Mouse (Mus musculus) liver, embryonic 12.5 days (tissue): ENCODE results near the gene Ksr2. TPM values are rescaled to one million over a fixed set of nuclear protein-coding genes. Genes with fewer than 3 reads are reported as not detected.

Source experiments
- ATAC-seq: fragments of 200-750 bp; cut with Nextera tagmentation; 2 replicates; pipeline ENCODE4 v1.8.0; 2017; ENCODE audit warnings: moderate number of reproducible peaks, mild to moderate bottlenecking, moderate library complexity
- H3K27ac ChIP-seq: fragments of 300-500 bp; sonication (generic); 2 replicates; pipeline ENCODE4 v1.5.1; 2016; ENCODE audit warnings: mild to moderate bottlenecking
- H3K27me3 ChIP-seq: fragments of 300-500 bp; sonication (generic); replicated peaks from 2 replicates; pipeline ENCODE4 v1.6.1; 2016; ENCODE audit warnings: mild to moderate bottlenecking, moderate library complexity
- H3K36me3 ChIP-seq: fragments of 300-500 bp; sonication (generic); 2 replicates; pipeline ENCODE4 v1.6.1; 2016; ENCODE audit warnings: mild to moderate bottlenecking, moderate library complexity
- H3K4me1 ChIP-seq: fragments of 300-500 bp; sonication (generic); 2 replicates; pipeline ENCODE4 v1.6.1; 2016
- H3K4me2 ChIP-seq: fragments of 300-500 bp; sonication (generic); 2 replicates; pipeline ENCODE4 v1.6.1; 2016; ENCODE audit warnings: mild to moderate bottlenecking, moderate library complexity
- H3K4me3 ChIP-seq: fragments of 300-500 bp; sonication (generic); 2 replicates; pipeline ENCODE4 v1.5.1; 2016; ENCODE audit warnings: mild to moderate bottlenecking, moderate library complexity
- H3K9ac ChIP-seq: fragments of 300-500 bp; sonication (generic); 2 replicates; pipeline ENCODE4 v1.6.1; 2016; ENCODE audit warnings: mild to moderate bottlenecking, moderate library complexity
- H3K9me3 ChIP-seq: fragments of 300-500 bp; sonication (generic); replicated peaks from 2 replicates; pipeline ENCODE4 v1.6.1; 2016; ENCODE audit warnings: mild to moderate bottlenecking, moderate library complexity
- WGBS: fragments of 180-500 bp; shearing (Covaris S2); methylation state at CpG from one replicate; pipeline ENCODE4 v1.1.7; 2016; ENCODE audit not compliant: insufficient replicate concordance; 5-methylcytosine and 5-hydroxymethylcytosine counted together
- polyA plus RNA-seq: library from polyadenylated mRNA; unstranded; fragments of >200 nt; fragmentation: Nextera tagmentation; extraction: Ambion mirVana; gene quantifications from 2 replicates; pipeline ENCODE4 v1.2.1, GENCODE M21; 2016

Ksr2 gene
- polyA plus RNA-seq, 1 experiment from 2014 or later = not detected

- Histone ChIP-seq H3K4me1 (peaks cover 21% of the 10 kb centered on the region), H3K27ac (no peak overlapping the region), H3K27me3 (no peaks in the 10 kb centered on the region), H3K9ac (no peak overlapping the region), H3K36me3 (no peaks in the 10 kb centered on the region), H3K4me2 (no peak overlapping the region), H3K9me3 (0 out of 2 replicates have a peak, but pooled peaks cover 3% of the 10 kb centered on the region), H3K4me3 (no peak overlapping the region)
- ATAC-seq = no peak
- WGBS = 78% methylated on average over 9 of the region's 9 CpGs
These were observed 43.3 kb downstream of the Ksr2 start for GRCm38 (mm10) chr5:117457121-117457520.

GRCm38 (mm10) chr5:117457583-117457982, 43.8 kb downstream of the Ksr2 start:
- Histone ChIP-seq H3K4me2 (no peak overlapping the region), H3K4me1 (peaks cover 21% of the 10 kb centered on the region), H3K27ac (no peak overlapping the region), H3K27me3 (no peaks in the 10 kb centered on the region), H3K9me3 (0 out of 2 replicates have a peak, but pooled peaks cover 3% of the 10 kb centered on the region), H3K36me3 (no peaks in the 10 kb centered on the region), H3K9ac (no peak overlapping the region), H3K4me3 (no peak overlapping the region)
- ATAC-seq = peak; percentile 15; the same call in 1 of the 2 replicates
- WGBS = 73% methylated on average over 8 of the region's 8 CpGs

DNA sequence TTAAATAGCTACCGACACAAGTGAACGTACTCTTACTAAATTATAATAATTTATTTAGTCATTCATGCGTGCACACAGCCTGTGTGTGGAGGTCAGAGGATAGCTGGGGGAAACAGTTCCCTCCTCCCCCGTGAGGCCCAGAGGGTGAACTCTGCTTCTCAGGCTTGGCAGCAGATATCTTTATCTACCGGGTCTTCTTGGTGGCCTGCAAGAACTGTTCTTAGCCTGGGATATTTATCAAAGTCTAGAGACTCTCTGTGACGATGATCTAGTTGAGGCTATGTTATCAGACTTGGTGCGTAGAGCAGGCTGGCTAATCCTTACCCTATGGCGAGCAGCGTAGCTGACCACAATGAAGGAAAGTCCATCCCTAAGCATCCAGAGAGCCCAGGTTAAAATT, 45.1 kb downstream of the Ksr2 start:
- 26% methylated on average over 9 of the region's 9 CpGs for WGBS
- Histone ChIP-seq H3K27me3 (peaks cover 5% of the 10 kb centered on the region; the same call in 1 of the 2 replicates), H3K36me3 (no peaks in the 10 kb centered on the region), H3K9me3 (0 out of 2 replicates have a peak, but pooled peaks cover 3% of the 10 kb centered on the region), H3K4me1 (peaks cover 21% of the 10 kb centered on the region), H3K27ac (no peak overlapping the region), H3K4me3 (no peak overlapping the region), H3K9ac (no peak overlapping the region), H3K4me2 (no peak overlapping the region)
- peak; percentile 78 for ATAC-seq

GRCm38 (mm10) chr5:117460261-117460660, 46.5 kb downstream of the Ksr2 start:
- Histone ChIP-seq H3K27ac (no peak overlapping the region), H3K27me3 (peaks cover 5% of the 10 kb centered on the region; the same call in 1 of the 2 replicates), H3K4me3 (no peak overlapping the region), H3K4me2 (no peak overlapping the region), H3K9ac (no peak overlapping the region), H3K4me1 (peaks cover 21% of the 10 kb centered on the region), H3K9me3 (0 out of 2 replicates have a peak, but pooled peaks cover 3% of the 10 kb centered on the region), H3K36me3 (no peaks in the 10 kb centered on the region)
- 81% methylated on average over 14 of the region's 14 CpGs for WGBS
- ATAC-seq = no peak

- WGBS = 45% methylated on average over 12 of the region's 12 CpGs
- no peak overlapping the region for H3K4me2 ChIP-seq
- H3K27me3 ChIP-seq = peaks cover 5% of the 10 kb centered on the region; the same call in 1 of the 2 replicates
- no peak overlapping the region for H3K27ac ChIP-seq
- H3K9me3 ChIP-seq = no peaks in the 10 kb centered on the region
- H3K36me3 ChIP-seq = no peaks in the 10 kb centered on the region
- no peak overlapping the region for H3K4me3 ChIP-seq
- H3K4me1 ChIP-seq = peaks cover 11% of the 10 kb centered on the region; the same call in 1 of the 2 replicates
- ATAC-seq = peak; percentile 14; the same call in 1 of the 2 replicates
- H3K9ac ChIP-seq = no peak overlapping the region
These were observed 53.3 kb downstream of the Ksr2 start for GRCm38 (mm10) chr5:117467052-117467451.

- H3K9me3 ChIP-seq = no peaks in the 10 kb centered on the region
- H3K4me3 ChIP-seq = no peak overlapping the region
- no peak overlapping the region for H3K9ac ChIP-seq
- no peak for ATAC-seq
- H3K27me3 ChIP-seq = no peaks in the 10 kb centered on the region; the same call in 1 of the 2 replicates
- H3K27ac ChIP-seq = no peak overlapping the region
- H3K4me1 ChIP-seq = peaks cover 11% of the 10 kb centered on the region; the same call in 1 of the 2 replicates
- 46% methylated on average over 4 of the region's 4 CpGs for WGBS
- no peak overlapping the region for H3K4me2 ChIP-seq
- H3K36me3 ChIP-seq = no peaks in the 10 kb centered on the region
These were observed 55.2 kb downstream of the Ksr2 start for GRCm38 (mm10) chr5:117468961-117469360.

GRCm38 (mm10) chr5:117469572-117469971, 55.8 kb downstream of the Ksr2 start:
- H3K4me2 ChIP-seq = no peak overlapping the region
- no peaks in the 10 kb centered on the region; the same call in 1 of the 2 replicates for H3K27me3 ChIP-seq
- ATAC-seq = peak; percentile 60; the same call in 1 of the 2 replicates
- H3K9ac ChIP-seq = no peak overlapping the region
- peaks cover 11% of the 10 kb centered on the region; the same call in 1 of the 2 replicates for H3K4me1 ChIP-seq
- H3K4me3 ChIP-seq = no peak overlapping the region
- no peak overlapping the region for H3K27ac ChIP-seq
- no peaks in the 10 kb centered on the region for H3K9me3 ChIP-seq
- no peaks in the 10 kb centered on the region for H3K36me3 ChIP-seq
- 23% methylated on average over 8 of the region's 8 CpGs for WGBS

- 47% methylated on average over 3 of the region's 3 CpGs for WGBS
- Histone ChIP-seq H3K4me2 (no peak overlapping the region), H3K9ac (no peak overlapping the region), H3K27ac (no peak overlapping the region), H3K4me1 (no peaks in the 10 kb centered on the region), H3K9me3 (no peaks in the 10 kb centered on the region), H3K36me3 (no peaks in the 10 kb centered on the region), H3K4me3 (no peak overlapping the region), H3K27me3 (no peaks in the 10 kb centered on the region; the same call in 1 of the 2 replicates)
- no peak for ATAC-seq
These were observed 67.4 kb downstream of the Ksr2 start for GRCm38 (mm10) chr5:117481162-117481561.

- no peaks in the 10 kb centered on the region; the same call in 1 of the 2 replicates for H3K27me3 ChIP-seq
- no peak overlapping the region for H3K4me3 ChIP-seq
- H3K9ac ChIP-seq = no peak overlapping the region
- no peak overlapping the region for H3K4me2 ChIP-seq
- H3K27ac ChIP-seq = no peak overlapping the region
- no peak for ATAC-seq
- no peaks in the 10 kb centered on the region for H3K36me3 ChIP-seq
- no peaks in the 10 kb centered on the region for H3K4me1 ChIP-seq
- WGBS = 80% methylated on average over 12 of the region's 12 CpGs
- H3K9me3 ChIP-seq = no peaks in the 10 kb centered on the region
These were observed 67.8 kb downstream of the Ksr2 start for GRCm38 (mm10) chr5:117481586-117481985.

DNA sequence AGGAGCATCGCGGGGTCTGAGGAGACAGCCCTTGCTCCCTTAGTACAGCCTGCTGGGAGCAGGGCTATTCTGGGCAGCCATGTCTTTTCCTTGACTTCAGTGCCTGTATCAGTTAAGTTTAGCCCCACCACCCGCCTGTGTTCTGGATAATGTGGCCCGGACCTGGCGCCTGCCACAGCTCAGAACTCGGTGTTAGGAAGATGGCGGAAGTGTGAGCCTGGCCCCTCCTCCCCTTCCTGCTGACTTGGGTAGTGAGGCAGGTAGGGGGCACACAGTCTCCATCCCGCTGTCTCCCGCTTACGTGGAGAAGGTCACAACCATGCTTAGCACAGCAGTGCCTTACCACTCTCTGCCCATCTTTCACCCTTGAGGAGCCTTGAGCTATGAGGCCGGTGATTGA, 68.2 kb downstream of the Ksr2 start:
- no peak overlapping the region for H3K27ac ChIP-seq
- no peaks in the 10 kb centered on the region for H3K9me3 ChIP-seq
- H3K4me1 ChIP-seq = no peaks in the 10 kb centered on the region
- no peak overlapping the region for H3K9ac ChIP-seq
- H3K27me3 ChIP-seq = no peaks in the 10 kb centered on the region; the same call in 1 of the 2 replicates
- ATAC-seq = no peak
- H3K4me3 ChIP-seq = no peak overlapping the region
- H3K36me3 ChIP-seq = no peaks in the 10 kb centered on the region
- no peak overlapping the region for H3K4me2 ChIP-seq
- 53% methylated on average over 11 of the region's 11 CpGs for whole genome bisulfite sequencing

DNA sequence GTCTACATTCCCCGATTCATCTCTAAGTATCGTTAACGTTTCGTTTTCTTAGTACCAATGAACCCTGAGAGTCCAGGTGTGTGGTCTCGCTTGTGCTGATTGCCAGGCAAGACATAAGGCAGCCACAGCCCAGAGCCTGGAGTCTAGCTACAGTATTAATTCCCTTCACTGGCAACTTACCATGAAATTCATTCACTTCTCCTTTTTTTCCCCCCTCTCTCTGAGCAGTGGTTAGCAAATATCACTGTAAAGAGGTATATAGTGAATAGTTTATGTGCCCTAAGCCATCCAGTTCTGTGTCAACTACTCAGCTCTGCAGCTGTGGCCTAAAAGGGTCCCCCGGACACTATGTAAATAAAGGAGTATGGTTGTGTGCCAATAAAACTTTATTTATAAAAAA, 71.6 kb downstream of the Ksr2 start:
- H3K27me3 ChIP-seq = no peaks in the 10 kb centered on the region; the same call in 1 of the 2 replicates
- no peak for ATAC-seq
- H3K9me3 ChIP-seq = no peaks in the 10 kb centered on the region
- no peaks in the 10 kb centered on the region for H3K36me3 ChIP-seq
- 66% methylated on average over 6 of the region's 6 CpGs for WGBS
- H3K9ac ChIP-seq = no peak overlapping the region
- no peak overlapping the region for H3K4me2 ChIP-seq
- H3K27ac ChIP-seq = no peak overlapping the region
- no peaks in the 10 kb centered on the region for H3K4me1 ChIP-seq
- H3K4me3 ChIP-seq = no peak overlapping the region

GRCm38 (mm10) chr5:117486092-117486491, 72.3 kb downstream of the Ksr2 start:
- H3K4me2 ChIP-seq = no peak overlapping the region
- H3K27ac ChIP-seq = no peak overlapping the region
- no peaks in the 10 kb centered on the region; the same call in 1 of the 2 replicates for H3K27me3 ChIP-seq
- 49% methylated on average over 7 of the region's 7 CpGs for WGBS
- H3K9me3 ChIP-seq = no peaks in the 10 kb centered on the region
- no peak overlapping the region for H3K4me3 ChIP-seq
- H3K4me1 ChIP-seq = no peaks in the 10 kb centered on the region
- ATAC-seq = no peak
- H3K36me3 ChIP-seq = no peaks in the 10 kb centered on the region
- no peak overlapping the region for H3K9ac ChIP-seq

DNA sequence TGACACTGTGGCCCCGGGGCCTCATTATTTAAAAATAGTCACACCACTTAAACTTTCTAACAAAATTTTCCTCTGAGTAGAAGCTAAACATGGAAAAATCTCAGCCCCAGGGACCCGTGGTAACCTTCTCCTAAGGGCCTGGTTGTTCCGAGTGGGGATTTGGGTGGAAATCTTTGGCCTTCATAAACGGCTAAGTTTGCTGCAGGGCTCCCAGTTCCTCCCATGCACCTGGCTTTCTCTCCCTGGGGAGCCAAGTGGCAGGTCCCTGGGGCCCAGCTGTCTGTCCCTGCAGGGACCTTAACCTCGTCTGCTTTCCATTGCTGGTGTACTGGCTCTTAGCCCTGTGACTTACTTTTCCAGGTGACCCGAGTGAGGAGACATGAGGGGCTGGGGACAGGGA, 74.4 kb downstream of the Ksr2 start:
- Histone ChIP-seq H3K9me3 (no peaks in the 10 kb centered on the region), H3K36me3 (no peaks in the 10 kb centered on the region), H3K27ac (no peak overlapping the region), H3K27me3 (peaks cover 5% of the 10 kb centered on the region; the same call in 1 of the 2 replicates), H3K4me2 (no peak overlapping the region), H3K9ac (no peak overlapping the region), H3K4me1 (0 out of 2 replicates have a peak, but pooled peaks cover under 1% of the 10 kb centered on the region), H3K4me3 (no peak overlapping the region)
- WGBS = 62% methylated on average over 6 of the region's 6 CpGs
- ATAC-seq = no peak
